Mouse (Mus musculus) megakaryocyte, embryonic 14.5 days (primary cell): ENCODE measurements around the gene Josd2.

Experiments
- FLI1 ChIP-seq: IDR thresholded peaks from 2 replicates; pipeline ENCODE4 v1.6.1; 2012; ENCODE audit warnings: low read length, inconsistent platforms, mixed read lengths
- GATA1 ChIP-seq: IDR thresholded peaks from 3 replicates; pipeline ENCODE4 v1.6.1; 2012; ENCODE audit warnings: mixed read lengths, low read length, inconsistent platforms, borderline replicate concordance

DNA sequence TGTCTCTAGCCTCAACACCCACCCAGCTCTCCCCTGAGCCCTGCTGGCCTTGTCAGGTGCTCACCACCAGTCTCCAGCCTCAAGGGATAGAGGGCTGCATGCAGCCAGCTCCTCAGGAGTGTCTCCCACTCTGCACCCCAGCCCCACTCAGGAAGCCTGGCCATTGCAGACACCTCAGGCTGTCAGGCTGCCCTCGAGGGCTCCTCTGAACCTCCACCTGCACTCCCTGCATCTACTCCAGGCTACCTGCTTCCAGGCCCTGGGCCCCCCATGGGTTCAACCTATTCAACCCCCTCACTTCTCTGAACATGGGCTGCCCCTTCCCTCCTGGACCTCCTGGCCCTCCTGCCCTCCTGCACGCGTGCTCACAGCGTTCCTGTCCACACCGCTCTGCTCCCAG is 23.6 kb downstream of the Josd2 start:
- TF ChIP-seq GATA1 (no peak), FLI1 (no peak)
